Mouse (Mus musculus) left cerebral cortex, postnatal 10 days (tissue): ENCODE results near the gene Gm21292. TPM values are rescaled to one million over a fixed set of nuclear protein-coding genes. Genes with fewer than 3 reads are reported as not detected.
"Not testable (repeated sequence)": the region's sequence is repeated elsewhere in the genome, so short reads cannot be mapped to it uniquely, and the experiment has no call there.

Experiments
- DNase-seq, 2 experiments: peaks; one replicate each; pipeline ENCODE4 v3.0.0; 2021 to 2022; ENCODE audit warnings: low spot score in 2 of 2, mixed read lengths in 1 of 2; ENCODE audit errors: extremely low spot score in 1 of 2
- intact Hi-C: fragments of 180-260 bp; cut with DNase I; formaldehyde crosslinking; loops from one replicate; pipeline ENCODE4 v1.15.1; 2025
- total RNA-seq, 2 experiments: library from RNA; stranded (reverse); gene quantifications; 2 replicates each; pipeline ENCODE4 v1.2.3; 2021

The Gm21292 gene
- total RNA-seq: not detected

- DNase-seq, intact Hi-C loops: not testable (repeated sequence)
Observed at GRCm38 (mm10) chrY:9133824-9134223, at the start of gene Gm21292. Gm21292 (minus strand) TSS chrY:9133924.

Other genes with a start within 250 kb of the Gm21292 start
- not detected for gene Gm21721, start 68.3 kb upstream of the Gm21292 start, total RNA-seq
- gene Gm21812, start 213.3 kb upstream of the Gm21292 start, total RNA-seq: not detected